Mouse (Mus musculus) G1E-ER4 (cell line): ENCODE measurements around the gene Apex2. TPM values are rescaled to one million over a fixed set of nuclear protein-coding genes. Genes with fewer than 3 reads are reported as not detected.
A peak's percentile ranks its signal among the peaks of the same experiment; 100 is the strongest.

ENCODE experiments used
- GATA1 ChIP-seq: IDR thresholded peaks from one replicate; pipeline ENCODE4 v1.8.0; 2012; ENCODE audit warnings: low read length, inconsistent platforms
- polyA plus RNA-seq: library from polyadenylated mRNA; stranded (reverse); fragments of >175 nt; gene quantifications from 2 replicates; pipeline ENCODE4 v1.2.3, GENCODE M21; 2012

Apex2 gene
- polyA plus RNA-seq: 0.64 and 1.3 TPM in 2 replicates

DNA sequence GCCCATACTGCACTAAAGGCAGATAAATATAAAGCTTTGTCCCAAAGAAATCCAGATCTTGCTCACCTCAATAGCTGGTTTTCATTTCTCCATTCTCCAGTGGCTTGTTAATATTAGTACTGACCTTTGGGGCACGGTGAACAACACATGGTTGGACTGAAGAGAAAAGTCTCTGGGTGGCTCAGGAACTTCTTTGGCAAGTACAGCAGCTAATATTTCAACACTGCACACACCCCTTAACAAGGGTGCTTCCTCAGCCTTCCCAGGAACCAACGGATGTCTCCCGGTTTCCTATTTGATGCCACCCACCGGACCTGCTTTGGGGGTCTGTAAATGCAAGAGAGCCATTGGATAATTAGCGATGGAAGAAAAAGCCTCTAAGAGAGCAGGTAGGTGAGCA lies at the start of gene Apex2:
Gene Apex2 (minus strand): TSS at position 173 of the 400 bp plus-strand sequence.
- no peak for TF ChIP-seq GATA1

DNA sequence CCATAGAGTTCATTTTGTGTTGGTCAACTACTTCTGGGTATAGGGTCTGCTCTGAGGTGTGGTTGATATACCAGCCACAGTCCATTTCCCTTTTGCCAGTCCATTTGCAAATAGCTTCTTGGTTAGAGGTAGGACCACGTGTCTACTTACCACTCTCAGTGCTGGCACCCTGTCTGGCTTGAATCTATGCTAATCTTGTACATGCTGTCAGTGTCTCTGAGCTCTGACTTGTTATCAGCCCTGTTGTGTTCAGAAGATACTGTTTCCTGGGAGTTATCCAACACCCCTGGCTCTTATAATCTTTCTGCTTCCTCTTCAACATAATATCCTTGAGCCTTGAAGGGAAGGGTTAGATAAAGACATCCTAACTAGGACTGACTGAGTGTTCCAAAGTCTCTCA lies 46.8 kb upstream of the Apex2 start:
- no peak for TF ChIP-seq GATA1

DNA sequence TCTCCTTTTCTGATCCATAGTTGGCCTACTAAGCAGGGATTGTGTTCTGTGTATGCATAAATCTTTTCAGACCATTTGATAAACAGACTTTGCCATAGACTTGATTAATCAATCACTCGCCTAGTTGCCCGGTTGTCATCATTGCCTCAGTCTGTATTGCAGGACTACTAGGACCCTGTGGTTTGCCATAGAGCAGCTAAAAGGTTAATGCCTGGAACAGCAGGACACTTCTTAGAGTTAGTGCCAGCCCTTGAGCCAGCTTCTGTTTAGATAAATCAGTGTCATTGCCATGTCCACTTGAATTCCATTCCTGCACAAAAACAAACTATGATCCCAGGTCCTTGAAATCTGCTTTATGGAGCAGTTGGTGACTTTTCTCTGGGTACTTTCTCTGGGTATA lies 9.2 kb upstream of the Apex2 start:
- TF ChIP-seq GATA1: no peak

DNA sequence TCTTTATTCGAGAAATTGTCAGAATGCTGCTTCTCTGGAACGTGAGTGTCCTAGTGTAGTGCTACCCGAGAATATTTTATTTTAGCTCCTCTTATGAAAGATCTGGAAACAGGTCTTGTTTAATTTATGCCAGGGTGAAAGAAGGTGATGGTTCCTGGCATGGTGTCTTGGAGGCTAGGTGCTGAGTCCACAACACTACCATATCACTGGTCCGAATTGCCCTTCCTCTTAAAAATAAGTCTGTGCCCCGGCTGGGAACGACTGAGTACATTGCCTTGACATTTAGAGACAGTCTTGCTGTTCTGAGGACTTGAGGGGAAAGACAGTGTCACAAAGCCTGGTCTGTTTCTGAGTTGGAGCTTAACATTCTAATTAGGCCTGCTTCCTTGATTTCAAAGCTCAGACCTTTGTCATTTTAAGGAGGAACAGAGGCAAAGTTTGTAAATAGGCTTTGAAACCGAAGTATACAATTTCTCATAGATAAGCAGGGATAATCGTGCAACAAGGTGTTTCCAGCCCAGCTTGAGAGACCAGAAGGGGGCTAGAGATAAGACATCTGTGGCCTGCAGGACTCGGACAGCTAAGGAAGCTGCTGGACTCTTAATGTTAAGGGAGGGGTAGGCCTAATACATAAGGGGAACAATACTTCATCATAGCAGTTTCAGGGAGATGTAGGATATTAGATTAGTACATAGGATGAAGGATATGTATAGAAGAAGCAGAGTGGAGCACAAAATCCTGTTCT lies 5.5 kb upstream of the Apex2 start:
- no peak for TF ChIP-seq GATA1

DNA sequence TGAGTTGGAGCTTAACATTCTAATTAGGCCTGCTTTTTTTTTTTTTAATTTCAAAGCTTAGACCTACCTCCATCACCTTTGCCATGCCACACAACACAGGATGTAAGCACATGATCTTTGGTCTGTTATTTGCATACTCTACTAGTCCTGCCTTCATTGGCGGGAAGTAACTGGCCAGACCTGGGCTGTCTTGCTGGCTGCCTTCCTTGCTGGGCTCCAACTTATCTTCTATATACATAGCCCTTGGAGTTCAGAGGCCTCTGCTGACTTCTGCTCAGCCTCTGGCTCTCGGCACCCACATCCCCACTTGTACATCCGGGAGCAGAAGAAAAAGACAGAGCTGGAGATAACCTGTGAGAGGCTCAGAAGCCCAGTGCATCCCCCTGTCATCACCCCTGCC lies 4.5 kb upstream of the Apex2 start:
- no peak for TF ChIP-seq GATA1

- TF ChIP-seq GATA1: no peak
Measured at GRCm38 (mm10) chrX:150593266-150594035, 3.8 kb upstream of the Apex2 start.

- TF ChIP-seq GATA1: no peak
Measured at GRCm38 (mm10) chrX:150588023-150588764, 1.5 kb downstream of the Apex2 start, which contains the start of gene Pfkfb1. Gene Pfkfb1, plus strand, starts transcription at chrX:150588229.

GRCm38 (mm10) chrX:150585116-150585515 lies 4.6 kb downstream of the Apex2 start:
- TF ChIP-seq GATA1: no peak

- TF ChIP-seq GATA1: no peak
Measured at GRCm38 (mm10) chrX:150581921-150582320, 7.7 kb downstream of the Apex2 start.

DNA sequence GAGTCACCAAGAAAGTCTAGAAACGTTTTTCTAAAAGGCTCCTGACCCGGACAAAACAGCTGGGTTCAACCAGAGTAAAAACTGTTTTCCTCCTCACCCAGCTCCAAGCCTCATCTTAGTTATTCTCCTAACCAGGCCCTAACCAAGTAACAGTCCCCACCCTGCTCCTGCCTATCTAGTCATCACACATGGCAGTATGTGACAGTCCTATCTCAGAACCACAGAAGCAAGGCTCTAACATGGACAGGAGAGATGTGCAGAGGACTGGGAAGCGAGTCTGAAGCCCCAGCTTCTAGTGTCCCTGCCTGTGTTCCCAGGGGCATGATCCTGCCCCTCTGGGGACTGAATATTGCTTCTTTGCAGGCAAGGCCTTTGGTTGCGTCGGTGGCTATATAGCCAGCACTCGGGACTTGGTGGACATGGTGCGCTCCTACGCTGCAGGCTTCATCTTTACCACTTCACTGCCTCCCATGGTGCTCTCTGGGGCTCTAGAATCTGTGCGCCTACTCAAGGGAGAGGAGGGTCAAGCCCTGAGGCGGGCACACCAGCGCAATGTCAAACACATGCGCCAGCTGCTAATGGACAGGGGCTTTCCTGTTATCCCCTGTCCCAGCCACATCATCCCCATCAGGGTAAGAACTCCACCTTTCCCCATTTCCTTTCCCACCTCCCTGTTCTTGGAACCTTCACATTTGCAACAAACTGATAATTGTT lies 24.9 kb downstream of the Apex2 start:
- peak; percentile 31 for TF ChIP-seq GATA1

GRCm38 (mm10) chrX:150554032-150554431 lies 35.6 kb downstream of the Apex2 start:
- TF ChIP-seq GATA1: no peak

DNA sequence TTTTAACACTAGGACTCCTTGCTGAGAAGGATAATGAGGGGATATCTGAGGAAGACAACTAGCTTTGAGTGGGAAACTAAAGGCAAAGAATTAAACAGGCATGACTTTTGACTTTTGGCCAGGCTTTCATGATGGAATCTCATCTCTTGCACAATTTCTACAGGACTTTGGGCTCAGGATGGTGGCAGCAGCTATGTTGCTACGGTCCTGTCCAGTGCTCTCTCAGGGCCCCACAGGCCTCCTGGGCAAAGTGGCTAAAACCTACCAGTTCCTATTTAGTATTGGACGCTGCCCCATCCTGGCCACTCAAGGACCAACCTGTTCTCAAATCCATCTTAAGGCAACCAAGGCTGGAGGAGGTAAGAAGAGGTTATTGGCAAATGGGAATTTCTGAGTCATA lies 37.7 kb downstream of the Apex2 start:
- TF ChIP-seq GATA1: no peak

GRCm38 (mm10) chrX:150549639-150550038 lies 40.0 kb downstream of the Apex2 start:
- TF ChIP-seq GATA1: peak; percentile 71

- no peak for TF ChIP-seq GATA1
Measured at GRCm38 (mm10) chrX:150547239-150547638, 42.4 kb downstream of the Apex2 start, which contains the start of gene Alas2. Gene Alas2, plus strand, starts transcription at chrX:150547375.

DNA sequence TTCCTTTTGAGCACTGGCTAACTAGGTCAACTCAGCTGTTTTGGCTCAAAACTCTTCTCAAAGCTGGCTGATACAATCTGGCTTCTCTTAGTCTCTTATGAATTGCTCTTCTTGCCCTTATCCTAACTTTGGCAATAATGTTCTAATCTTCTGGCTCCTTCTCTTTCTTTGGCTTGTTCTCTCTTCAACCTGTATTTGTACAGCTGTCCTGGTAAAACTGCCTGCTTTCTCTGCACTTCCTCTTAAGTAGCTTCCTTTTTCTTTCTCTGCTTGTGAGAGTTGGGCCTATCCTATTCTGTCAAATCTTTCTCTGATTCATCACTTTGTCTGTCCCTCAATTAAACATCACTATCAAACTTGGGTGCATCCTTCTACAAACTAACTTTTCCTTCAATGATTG lies 48.0 kb downstream of the Apex2 start:
- no peak for TF ChIP-seq GATA1
